Mouse (Mus musculus) cerebellum, adult 2 months (tissue): ENCODE results near the gene Sec24c. TPM values are rescaled to one million over a fixed set of nuclear protein-coding genes. Genes with fewer than 3 reads are reported as not detected.

Experiments used
- DNase-seq, 2 experiments: peaks; one replicate each; pipeline ENCODE4 v3.0.0; 2021
- H3K27ac ChIP-seq: fragments of 200-500 bp; 2 replicates; pipeline ENCODE4 v1.5.1; 2012; ENCODE audit warnings: low read length, control low read depth, inconsistent platforms; ENCODE audit not compliant: insufficient read depth
- H3K27me3 ChIP-seq: fragments of 200-500 bp; 2 replicates; pipeline ENCODE4 v1.6.1; 2012; ENCODE audit warnings: inconsistent platforms, mild to moderate bottlenecking, low read length, moderate library complexity; ENCODE audit not compliant: control insufficient read depth, insufficient read depth
- H3K4me1 ChIP-seq: fragments of 200-500 bp; 2 replicates; pipeline ENCODE4 v1.6.1; 2011; ENCODE audit warnings: low read length; ENCODE audit not compliant: control insufficient read depth, insufficient read depth
- H3K4me3 ChIP-seq: fragments of 200-500 bp; replicated peaks from 2 replicates; pipeline ENCODE3; 2011; ENCODE audit warnings: mild to moderate bottlenecking, low read depth, low read length, control low read depth; ENCODE audit not compliant: insufficient read depth
- CTCF ChIP-seq: fragments of 200-500 bp; IDR thresholded peaks from 2 replicates; pipeline ENCODE4 v1.5.1; 2011; ENCODE audit warnings: low read depth, mild to moderate bottlenecking, control low read depth, low read length, moderate library complexity, borderline replicate concordance; ENCODE audit not compliant: insufficient read depth
- POLR2A ChIP-seq: fragments of 200-500 bp; IDR thresholded peaks from 2 replicates; pipeline ENCODE4 v1.6.1; 2011; ENCODE audit warnings: low read length, control low read depth, borderline replicate concordance; ENCODE audit not compliant: insufficient read depth
- WGBS: fragments of 180-500 bp; shearing (Covaris S2); methylation state at CpG from one replicate; pipeline ENCODE4 v1.1.7; 2018; 5-methylcytosine and 5-hydroxymethylcytosine counted together
- polyA plus RNA-seq: library from polyadenylated mRNA; depleted of rRNA; stranded (reverse); fragments of >200 nt; gene quantifications from 2 replicates; pipeline ENCODE4 v1.2.3, GENCODE M21; 2012

The Sec24c gene
- polyA plus RNA-seq, 1 experiment, result 93.3 TPM

GRCm38 (mm10) chr14:20654690-20655421, 19.3 kb upstream of the Sec24c start:
- WGBS, result 80% methylated on average over 9 of the region's 9 CpGs
- TF ChIP-seq CTCF, result no peak
- no peak for TF ChIP-seq POLR2A
- DNase-seq, result no peak
- Histone ChIP-seq H3K27ac (no peak overlapping the region), H3K27me3 (no peaks in the 10 kb centered on the region), H3K4me3 (no peak overlapping the region), H3K4me1 (no peaks in the 10 kb centered on the region)

- Histone ChIP-seq H3K27ac (no peak overlapping the region), H3K4me3 (no peak overlapping the region), H3K27me3 (no peaks in the 10 kb centered on the region), H3K4me1 (no peaks in the 10 kb centered on the region)
- WGBS, result 71% methylated on average over 9 of the region's 9 CpGs
- no peak for DNase-seq
- TF ChIP-seq POLR2A, result no peak
Measured at GRCm38 (mm10) chr14:20655731-20656130, 18.4 kb upstream of the Sec24c start.

DNA sequence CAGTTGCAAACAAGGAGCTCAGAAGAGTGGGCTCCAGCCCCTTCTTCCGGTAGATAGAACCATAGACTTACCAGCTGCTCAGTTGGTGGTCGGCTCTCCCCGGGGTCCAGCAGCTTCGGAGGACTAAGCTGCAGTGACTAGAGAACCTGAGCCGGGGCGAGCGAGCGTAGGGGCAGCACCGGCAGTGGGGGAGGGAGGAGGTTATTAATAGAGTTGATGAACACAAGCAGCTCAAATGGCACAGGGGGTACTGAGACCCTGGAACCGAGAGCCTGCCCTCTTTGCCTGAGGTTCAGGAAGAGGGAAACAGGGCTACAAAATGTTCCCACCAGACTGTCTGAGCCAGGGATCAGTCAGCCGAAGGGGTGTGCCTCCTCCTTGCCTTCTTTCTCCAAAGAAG, 17.7 kb upstream of the Sec24c start, which contains the start of gene Myoz1:
Gene Myoz1, minus strand, starts transcription at position 180 of the 400 bp plus-strand sequence.
- Histone ChIP-seq H3K4me1 (no peaks in the 10 kb centered on the region), H3K4me3 (no peak within 1 kb of the TSS), H3K27ac (no peak within 1 kb of the TSS), H3K27me3 (no peaks in the 10 kb centered on the region)
- 41% methylated on average over 11 of the region's 11 CpGs for WGBS
- no peak for TF ChIP-seq CTCF
- TF ChIP-seq POLR2A, result no peak
- DNase-seq, result no peak

GRCm38 (mm10) chr14:20658326-20658725, 15.8 kb upstream of the Sec24c start:
- 0 out of 2 replicates have a peak, but pooled peaks cover 3% of the 10 kb centered on the region for H3K4me1 ChIP-seq
- DNase-seq, result peak in 1 of 2 experiments; percentile 49
- H3K27me3 ChIP-seq, result no peaks in the 10 kb centered on the region
- H3K4me3 ChIP-seq, result no peak overlapping the region
- H3K27ac ChIP-seq, result no peak overlapping the region
- peak; percentile 16; the same call in 1 of the 2 replicates for TF ChIP-seq CTCF
- TF ChIP-seq POLR2A, result no peak

GRCm38 (mm10) chr14:20658902-20659301, 15.2 kb upstream of the Sec24c start:
- Histone ChIP-seq H3K4me1 (0 out of 2 replicates have a peak, but pooled peaks cover 3% of the 10 kb centered on the region), H3K27me3 (no peaks in the 10 kb centered on the region), H3K4me3 (no peak overlapping the region), H3K27ac (no peak overlapping the region)
- DNase-seq, result no peak
- 87% methylated on average over 6 of the region's 6 CpGs for WGBS
- TF ChIP-seq POLR2A, result no peak
- no peak for TF ChIP-seq CTCF

- Histone ChIP-seq H3K4me1 (0 out of 2 replicates have a peak, but pooled peaks cover 3% of the 10 kb centered on the region), H3K27me3 (no peaks in the 10 kb centered on the region), H3K27ac (no peak overlapping the region), H3K4me3 (no peak overlapping the region)
- DNase-seq, result no peak
- WGBS, result 98% methylated on average over 7 of the region's 7 CpGs
- TF ChIP-seq CTCF, result no peak
- no peak for TF ChIP-seq POLR2A
Measured at GRCm38 (mm10) chr14:20659687-20660086, 14.4 kb upstream of the Sec24c start.

DNA sequence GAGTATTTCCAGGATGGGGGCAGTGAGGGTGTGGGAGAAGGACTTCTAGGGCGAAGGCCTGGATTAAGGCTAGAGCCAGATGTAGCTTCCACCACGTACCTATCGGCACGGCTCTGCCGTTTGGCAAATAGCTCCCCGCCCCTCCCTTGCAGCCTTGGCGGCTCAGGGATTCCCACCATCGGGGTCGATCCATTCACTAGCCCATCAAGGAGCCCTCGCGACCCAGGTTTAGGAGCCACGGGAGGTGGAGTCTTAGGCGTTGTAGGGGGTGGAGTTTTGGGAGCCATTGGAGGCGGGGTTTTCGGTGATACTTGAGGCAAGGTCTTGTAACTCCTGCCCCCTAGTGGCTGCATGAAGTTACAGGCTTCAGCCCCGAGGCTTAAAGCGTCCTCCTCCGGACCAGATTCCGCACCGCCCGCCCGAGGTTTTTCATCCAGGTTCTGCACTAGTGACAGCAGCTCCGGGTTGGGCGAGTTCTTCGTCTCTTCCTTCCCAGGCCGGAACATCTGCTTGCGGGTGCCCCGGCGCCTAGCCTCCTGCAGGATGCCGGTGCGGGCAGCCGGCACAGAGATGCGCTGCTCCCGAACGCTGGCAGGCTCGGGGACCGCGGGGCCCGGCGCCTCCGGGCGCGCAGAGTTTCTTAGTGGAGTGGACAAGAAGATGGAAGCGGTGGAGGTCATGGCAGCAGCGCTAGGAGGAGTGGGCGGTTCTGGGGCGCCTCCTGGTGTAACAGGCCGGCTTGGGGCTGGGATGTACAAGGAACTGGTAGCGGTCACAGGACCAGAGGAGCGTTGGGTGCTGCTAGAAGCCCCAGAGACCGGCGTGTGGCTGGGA, 13.1 kb upstream of the Sec24c start:
- TF ChIP-seq POLR2A, result peak; percentile 66; the same call in 1 of the 2 replicates
- TF ChIP-seq CTCF, result peak; percentile 82
- Histone ChIP-seq H3K4me3 (peak overlapping the region; percentile 80), H3K27ac (peak overlapping the region; percentile 55), H3K27me3 (no peaks in the 10 kb centered on the region), H3K4me1 (0 out of 2 replicates have a peak, but pooled peaks cover 3% of the 10 kb centered on the region)
- WGBS, result under 1% methylated on average over 52 of the region's 52 CpGs
- peak; percentile 95 for DNase-seq
